Mouse (Mus musculus): ENCODE data around the gene Ndufa4l2.
A peak's percentile ranks its signal among the peaks of the same experiment; 100 is the strongest.

Gene Ndufa4l2

DNA sequence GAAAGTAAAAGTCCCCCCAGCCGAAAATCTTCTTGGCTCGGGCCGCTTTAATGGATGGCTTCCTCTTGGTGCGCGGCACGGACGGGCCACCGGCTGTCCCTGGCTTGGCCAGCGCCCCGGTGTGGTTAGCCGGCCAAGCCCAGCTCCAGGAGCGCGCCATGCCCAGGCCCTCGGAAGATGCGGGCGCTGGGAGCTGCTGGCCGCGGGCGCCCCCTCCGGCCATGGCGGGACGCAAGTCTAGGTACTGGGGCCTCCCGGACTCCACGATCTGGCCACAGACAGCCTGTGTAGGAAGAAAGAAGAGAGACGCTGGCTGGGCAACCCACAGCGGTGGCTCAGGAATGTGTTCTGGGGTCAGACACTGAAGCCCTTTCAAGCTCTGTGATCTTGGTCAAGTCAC is 11.9 kb downstream of the Ndufa4l2 start:
- DNase-seq (ENCODE audit: low read depth, low spot score): no peak

DNA sequence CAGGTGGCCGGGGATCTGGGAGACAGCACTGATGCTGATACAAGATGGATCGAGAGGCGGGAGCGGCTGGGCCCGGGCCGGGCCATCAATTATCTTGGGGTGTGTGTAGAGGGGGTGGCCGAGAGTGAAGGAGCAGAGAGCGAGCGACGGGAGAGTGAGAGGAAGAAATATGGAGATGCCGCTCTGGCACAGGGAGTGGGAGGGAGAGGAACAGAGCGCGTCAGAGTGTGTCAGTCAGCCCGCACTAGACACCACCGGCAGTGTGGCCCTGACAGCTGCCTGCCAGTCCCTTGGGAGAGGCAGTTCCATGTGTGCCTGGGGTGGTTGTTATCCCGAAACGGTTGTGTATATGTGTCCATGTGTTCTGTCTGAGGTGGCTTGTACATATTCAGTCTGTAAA is 12.7 kb downstream of the Ndufa4l2 start:
- no peak for DNase-seq (ENCODE audit: low read depth, low spot score)

DNA sequence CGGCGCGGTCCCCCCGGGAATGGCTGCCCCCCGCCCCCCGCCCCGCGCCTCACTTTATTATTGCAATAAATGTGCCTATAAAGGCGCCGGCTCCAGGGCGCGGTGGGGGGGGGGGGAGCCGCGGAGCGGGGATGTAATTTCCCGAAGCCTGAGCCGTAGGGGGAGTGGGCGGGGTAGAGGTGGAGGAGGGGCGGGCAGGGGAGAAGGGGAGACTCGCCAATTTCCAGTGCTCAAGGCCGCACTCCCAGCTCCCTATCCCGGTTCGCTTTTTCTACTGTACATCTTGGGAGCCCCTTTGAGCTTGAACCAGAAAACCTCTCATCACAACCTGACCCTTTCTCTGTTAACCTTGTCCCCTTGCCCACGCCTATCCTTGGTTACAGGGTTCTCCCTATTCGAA is 16.2 kb downstream of the Ndufa4l2 start:
- no peak for DNase-seq (ENCODE audit: low read depth, low spot score)

DNA sequence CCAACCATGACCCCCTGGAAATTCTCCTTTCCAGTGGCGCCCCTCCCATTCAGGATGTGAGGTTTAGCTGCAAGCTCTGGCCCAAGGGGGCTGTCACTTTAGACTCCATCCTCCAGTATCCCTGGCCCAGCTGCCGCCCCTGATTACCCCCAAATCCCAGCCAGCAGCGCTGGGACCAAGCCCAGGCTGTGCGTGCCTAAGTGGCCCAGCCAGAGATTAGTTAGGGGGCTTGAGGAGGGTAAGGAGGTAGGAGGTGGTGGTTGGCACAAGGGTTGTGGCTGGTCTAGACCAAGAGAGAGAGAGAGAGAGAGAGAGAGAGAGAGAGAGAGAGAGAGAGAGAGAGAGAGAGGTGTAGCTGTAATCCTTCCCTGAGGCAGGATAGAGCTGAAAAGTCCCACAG is 16.8 kb downstream of the Ndufa4l2 start:
- DNase-seq (ENCODE audit: low read depth, low spot score): no peak

DNA sequence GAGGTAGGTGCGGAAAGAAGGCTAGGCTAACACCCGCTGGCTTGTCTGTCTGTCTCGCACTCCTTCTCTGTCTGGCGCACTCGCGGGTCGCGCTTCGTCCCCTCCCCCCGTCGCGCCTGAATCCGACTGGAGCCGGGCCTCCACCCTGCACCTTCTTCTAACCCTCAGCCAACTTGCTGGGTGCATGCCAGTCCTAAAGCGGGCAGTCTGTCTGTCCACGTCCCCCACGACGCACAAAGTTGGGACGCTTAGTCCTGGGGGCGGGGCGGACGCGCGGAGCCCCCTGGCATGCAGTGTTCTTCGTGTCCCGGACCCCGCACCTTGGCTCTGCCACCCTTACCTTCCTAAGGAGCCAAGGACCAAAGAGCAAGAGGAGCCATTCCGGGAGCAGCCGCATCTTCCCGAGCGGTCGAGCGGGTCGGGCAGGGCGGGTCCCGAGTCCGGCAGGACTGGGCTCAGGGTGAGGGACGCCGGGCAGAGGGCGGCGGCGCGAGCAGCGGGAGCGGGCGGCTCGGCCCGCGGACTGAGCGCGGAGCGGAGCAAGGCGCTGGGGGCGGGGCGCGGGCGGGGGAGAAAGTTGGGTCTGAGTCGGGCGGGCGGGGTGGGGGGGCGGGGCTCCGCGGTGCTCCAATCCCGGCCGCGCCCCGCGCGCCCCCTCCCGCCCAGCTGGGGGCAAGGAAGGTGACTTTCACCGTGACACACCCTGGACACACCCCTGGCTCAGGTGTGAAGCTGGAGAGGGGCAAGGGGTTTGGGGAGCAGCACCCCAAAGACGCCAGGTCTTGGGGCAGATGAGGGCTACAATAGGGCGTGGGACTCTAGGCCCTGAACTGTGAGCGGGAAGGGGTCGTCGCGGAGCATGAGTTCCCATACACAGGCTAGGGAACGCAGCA is 19.5 kb downstream of the Ndufa4l2 start, which contains the start of gene Nxph4:
Gene Nxph4, minus strand, starts transcription at position 524 of the 893 bp plus-strand sequence.
- DNase-seq (ENCODE audit: low read depth, low spot score): no peak

DNA sequence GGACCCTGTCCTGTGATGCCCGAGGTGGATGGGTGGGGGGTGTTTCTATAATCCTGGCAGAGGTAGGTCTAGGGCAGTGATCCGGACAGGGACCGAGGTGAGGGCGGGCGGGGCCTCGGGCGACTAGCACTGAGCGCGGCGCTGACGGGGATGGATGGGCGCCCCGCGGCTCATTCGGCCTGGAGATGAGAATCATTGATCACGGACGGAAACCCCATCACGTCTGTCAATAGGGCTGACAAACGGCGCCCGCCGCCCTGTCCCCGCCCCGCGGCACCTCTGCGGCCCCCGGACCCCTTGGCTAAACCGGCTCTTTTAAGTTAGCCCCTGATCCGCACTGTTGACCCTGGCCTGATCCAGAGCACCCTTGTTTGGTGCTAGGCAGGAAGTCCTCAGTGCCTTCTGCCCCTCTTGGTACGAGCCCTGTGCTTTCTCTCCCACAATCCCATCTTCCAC is 20.2 kb downstream of the Ndufa4l2 start:
- no peak for DNase-seq (ENCODE audit: low read depth, low spot score)

DNA sequence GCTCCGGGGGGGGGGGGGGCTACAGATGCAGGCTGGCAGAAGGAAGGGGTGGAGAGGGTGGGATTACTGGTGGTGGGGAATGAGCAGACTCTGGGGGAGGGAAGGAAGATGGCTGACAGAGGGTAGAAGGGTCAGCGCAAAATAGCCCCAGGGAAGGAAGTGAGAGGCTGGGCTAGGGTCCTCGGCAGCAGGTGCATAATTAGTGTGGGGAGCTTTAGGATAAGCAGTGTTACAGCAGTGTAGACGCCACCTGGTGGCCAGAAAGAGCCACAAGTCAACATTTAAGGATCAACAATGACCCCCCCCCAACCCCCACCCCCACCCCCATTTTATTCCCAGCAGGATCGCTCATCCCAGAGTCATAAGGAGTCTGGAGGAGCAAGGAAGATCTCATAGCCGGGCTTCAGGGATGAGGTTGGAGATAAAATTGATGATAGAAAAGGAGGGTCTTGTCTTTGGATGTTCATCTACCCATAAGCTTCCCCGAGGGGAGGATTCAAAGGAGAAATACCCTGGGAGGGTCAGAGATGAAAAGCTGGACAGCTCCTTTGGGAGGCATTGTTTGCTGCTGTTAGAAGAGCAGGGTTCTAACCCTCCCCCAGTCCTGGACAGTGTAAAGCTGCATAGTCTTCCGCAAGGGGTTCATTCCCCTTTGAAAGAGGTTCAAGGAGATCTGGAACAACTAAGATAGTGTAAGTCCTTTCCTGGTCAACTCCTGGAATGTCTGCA is 22.0 kb downstream of the Ndufa4l2 start:
- peak; percentile 65 for DNase-seq (ENCODE audit: low read depth, low spot score)

DNA sequence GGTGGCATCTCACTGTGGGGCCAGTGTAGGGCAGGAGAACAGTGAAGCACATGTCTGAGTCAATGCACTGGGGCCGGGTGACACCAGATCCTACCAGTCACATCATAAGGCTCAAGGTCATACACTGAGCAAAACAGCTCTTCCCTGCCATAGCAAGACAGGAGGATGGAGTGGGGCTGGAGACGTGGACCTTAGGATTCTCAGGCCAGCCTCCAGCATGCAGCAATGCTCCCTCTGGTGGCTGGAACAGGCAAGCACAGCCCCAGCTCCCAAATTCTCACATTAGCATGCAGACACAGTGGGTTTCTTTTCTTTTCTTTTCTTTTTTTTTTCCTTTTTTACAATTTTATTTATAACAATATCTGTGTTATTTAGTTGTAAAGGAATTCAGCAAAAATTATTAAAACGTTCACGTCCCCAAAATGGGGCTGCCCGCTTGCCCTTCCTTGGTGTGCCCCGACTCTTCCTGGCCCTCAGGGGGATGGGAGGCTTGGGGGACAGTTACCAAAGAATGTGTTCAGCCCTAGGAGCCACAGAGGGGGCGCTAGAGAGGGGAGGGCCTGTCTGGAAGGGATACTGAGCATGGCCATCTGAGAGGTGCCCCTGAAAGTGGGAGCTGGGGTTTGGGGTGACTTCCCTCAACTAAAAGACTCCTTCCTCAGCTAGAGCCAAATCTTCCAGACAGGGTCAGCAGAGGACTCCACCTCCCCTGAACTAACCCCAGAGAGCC is 23.3 kb downstream of the Ndufa4l2 start:
- peak; percentile 74 for DNase-seq (ENCODE audit: low read depth, low spot score)

DNA sequence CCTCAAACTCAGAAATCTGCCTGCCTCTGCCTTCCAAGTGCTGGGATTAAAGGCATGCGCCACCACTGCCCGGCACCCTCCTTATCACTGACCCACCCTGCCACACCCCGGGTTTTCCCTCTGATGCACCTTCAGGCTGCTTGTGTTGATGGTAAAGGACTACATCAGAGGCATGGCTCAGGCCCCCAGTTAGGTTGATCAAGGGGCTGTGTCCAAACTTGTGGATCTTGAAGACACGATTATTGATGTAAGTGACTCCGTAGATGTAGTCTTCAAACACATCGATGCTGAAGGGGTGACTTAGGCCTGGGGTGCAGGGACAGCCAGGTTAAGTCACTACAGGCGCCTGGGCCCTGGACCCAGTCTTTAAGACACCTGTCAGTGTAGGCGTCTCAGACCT is 26.7 kb downstream of the Ndufa4l2 start:
- no peak for DNase-seq (ENCODE audit: low read depth, low spot score)

DNA sequence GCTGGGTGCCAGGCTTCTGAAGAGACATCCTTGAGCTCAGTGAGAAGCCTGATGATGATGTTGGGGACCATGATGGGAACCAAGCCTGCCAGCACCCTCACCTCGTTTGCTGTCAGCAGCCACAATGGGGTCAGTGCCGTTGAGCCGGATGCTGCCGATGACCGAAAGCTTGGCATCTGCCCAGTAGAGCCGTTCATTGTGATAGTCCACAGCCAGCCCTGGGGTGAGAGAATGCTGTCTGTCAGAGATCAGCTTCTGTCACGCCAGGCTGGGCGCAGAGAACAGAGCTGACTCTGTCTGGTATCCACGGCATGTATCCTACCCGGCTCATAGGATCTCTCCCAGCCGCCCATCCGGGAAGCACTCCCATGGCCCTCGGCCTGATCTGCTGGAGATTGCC is 27.3 kb downstream of the Ndufa4l2 start:
- DNase-seq (ENCODE audit: low read depth, low spot score): no peak

DNA sequence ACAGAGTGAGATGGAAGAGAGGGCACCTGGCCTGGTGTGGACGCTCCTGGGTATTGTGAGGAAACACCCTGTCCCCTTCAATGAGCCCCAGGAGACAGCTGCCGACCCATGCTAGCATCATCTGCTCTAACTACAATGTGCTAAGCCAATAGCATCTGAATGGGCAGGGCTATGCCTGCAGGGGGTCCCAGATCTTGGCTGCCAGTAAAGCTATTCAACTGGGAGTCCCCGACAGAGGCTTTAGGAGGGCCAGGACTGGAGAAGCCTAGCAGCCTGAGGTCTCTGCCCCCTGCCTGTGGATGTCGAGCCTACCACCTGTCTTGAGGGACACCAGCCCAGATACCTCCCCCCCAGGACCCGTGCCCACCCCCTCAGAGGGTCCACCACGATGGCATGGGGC is 28.0 kb downstream of the Ndufa4l2 start:
- DNase-seq (ENCODE audit: low read depth, low spot score): no peak

DNA sequence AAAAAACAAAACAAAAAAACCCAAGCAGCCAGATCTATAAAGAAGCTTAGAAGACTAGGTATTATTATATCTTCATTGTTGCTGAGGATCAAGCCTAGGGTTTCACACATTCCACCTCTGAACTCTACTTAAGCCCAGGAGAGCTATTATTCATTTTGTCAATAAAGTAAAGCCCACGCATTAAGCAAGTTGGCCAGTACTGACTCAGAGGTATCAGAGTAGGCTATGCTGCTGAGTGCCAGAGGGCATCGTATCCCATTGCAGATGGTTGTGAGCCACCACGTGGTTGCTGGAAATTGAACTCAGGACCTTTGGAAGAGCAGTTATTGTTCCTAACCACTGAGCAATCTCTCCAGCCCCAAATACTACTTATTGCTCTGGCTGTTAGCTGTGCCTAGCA is 29.1 kb downstream of the Ndufa4l2 start:
- DNase-seq (ENCODE audit: low read depth, low spot score): no peak

DNA sequence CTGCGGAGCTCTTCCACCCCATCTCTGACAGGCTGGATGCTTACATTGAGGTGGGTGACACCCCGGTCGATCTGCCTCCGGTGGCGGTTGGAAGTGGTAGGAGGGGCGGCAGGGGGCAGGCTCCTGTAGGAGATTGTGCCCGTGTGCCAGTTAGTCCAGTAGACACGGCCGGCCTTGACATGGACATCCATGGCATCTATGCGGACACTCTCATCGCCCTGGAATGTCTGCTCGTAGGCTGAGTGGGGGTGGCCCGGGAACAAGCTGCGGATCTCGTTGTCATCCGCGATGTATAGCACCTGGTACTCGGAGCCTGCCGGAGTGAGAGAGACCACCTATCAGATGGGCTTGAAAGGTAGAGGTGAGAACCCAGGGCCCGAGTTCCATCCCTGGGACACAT is 29.6 kb downstream of the Ndufa4l2 start:
- DNase-seq (ENCODE audit: low read depth, low spot score): no peak

DNA sequence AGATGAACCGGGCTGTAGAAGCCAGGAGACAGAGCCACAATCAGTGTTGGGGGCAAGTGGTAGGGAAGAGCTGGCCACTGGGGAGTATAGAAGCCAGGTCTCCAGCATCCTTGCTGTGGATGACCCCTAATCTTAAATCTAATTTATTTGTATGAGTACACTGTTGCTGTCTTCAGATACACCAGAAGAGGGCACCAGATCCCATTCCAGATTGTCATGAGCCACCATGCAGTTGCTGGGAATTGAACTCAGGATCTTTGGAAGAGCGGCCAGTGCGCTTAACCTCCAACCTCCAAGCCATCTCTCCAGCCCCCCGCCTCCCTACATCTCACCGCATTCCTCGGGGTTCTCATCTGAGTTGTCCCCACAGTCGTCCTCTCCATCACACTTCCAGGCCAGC is 31.7 kb downstream of the Ndufa4l2 start:
- no peak for DNase-seq (ENCODE audit: low read depth, low spot score)

DNA sequence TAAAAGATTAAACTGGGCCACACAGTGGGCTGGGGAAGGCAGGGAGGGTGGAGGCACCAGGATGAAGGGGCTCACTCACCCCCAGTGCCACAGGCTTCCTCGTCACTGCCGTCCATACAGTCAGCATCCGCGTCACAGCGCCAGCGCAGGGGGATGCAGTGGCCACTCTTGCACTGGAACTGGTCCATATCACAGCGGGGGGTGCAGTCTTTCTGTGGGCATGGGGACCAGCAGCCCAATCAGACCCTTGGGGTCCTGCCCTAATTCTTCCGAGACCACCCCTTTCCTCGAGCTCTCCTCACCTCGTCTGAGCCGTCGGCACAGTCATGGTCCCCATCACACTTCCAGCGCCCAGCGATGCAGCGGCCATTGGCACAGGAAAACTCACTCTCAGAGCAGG is 33.5 kb downstream of the Ndufa4l2 start:
- DNase-seq (ENCODE audit: low read depth, low spot score): no peak

DNA sequence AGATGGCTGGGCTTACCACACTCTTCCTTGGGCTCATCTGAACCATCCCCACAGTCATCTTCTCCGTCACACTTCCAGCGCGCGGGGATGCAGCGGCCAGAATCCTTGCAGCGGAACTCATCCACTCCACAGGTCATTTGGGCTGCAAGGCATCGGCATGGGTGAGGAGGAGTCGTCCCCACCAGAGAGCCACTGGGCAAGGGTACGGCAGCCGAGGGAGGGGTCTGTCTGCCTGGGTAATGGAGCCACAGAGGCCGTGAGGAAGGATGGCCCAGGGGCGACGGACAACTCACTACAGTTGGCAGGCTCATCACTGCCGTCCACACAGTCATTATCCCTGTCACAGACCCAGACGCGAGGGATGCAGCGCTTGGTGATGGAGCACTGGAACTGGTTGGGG is 35.1 kb downstream of the Ndufa4l2 start:
- no peak for DNase-seq (ENCODE audit: low read depth, low spot score)

DNA sequence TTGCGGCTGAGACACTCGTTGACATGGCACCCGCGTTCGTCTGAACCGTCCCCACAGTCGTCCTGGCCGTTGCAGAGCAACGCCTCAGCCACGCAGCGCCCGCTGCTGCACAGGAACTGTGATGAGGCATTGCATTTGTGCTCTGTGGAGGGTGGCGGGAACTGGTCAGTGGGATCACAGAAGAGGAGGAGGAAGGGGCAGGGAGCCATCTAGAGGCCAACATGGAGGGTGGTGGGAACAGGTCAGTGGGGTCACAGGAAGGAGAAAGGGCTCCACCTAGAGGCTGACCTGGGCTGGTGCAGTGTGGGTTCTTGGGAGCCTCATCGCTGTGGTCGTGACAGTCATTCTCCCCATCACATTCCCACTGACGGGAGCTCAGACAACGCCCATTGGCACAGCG is 40.9 kb downstream of the Ndufa4l2 start:
- peak; percentile 35 for DNase-seq (ENCODE audit: low read depth, low spot score)

DNA sequence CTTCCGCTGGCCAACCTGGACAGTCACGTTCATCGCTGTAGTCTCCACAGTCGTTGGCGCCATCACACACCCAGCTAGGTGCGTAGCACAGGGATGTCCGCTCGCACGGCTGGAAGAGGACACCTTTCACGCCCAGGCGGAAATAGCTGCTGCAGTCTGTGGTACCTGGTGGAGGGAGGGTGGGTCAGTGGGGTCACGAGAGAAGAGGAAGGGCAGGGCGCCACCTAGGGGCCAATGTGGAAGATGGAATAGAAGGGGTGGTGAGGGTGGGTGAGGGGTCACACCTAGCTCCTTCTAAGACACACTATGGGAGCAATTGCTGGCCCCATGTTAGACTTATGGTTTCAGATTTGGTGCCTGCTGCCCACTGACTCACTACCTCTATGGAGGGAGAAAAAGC is 42.6 kb downstream of the Ndufa4l2 start:
- no peak for DNase-seq (ENCODE audit: low read depth, low spot score)

DNA sequence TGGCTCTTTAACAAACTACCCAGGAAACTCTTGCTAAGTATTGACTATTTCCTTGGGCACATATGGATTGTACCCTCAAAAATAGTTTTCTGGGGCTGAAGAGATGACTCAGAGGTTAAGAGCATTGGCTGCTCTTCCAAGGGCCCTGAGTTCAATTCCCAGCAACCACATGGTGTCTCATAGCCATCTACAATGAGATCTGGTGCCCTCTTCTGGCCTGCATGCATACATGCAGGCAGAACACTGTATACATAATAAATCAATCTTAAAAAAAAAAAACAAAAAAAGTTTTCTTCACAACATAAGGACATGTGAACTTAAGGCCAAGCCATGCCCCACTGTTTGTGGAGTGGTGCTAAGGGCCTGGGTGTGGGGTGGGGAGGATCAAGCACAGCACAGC is 46.4 kb downstream of the Ndufa4l2 start:
- no peak for DNase-seq (ENCODE audit: low read depth, low spot score)

DNA sequence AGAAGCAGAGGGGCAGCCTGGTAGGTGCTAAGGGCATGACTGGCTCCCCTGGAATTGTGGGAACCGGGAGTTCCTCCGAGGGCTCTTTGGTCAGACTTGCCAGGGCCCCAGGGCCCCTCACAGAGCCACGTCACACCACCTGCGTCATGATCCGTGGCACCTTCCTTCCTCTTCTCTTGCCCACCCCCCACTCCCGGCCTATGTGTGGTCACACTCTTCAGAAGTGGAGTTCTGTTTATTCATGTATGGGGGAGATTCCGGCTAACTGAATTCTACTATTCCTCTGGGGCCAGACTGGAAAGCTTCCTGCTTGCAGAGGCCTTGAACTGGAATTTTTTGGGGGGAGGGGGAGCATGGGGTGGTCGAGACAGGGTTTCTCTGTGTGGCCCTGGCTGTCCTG is 49.1 kb downstream of the Ndufa4l2 start:
- DNase-seq (ENCODE audit: low read depth, low spot score): no peak

DNA sequence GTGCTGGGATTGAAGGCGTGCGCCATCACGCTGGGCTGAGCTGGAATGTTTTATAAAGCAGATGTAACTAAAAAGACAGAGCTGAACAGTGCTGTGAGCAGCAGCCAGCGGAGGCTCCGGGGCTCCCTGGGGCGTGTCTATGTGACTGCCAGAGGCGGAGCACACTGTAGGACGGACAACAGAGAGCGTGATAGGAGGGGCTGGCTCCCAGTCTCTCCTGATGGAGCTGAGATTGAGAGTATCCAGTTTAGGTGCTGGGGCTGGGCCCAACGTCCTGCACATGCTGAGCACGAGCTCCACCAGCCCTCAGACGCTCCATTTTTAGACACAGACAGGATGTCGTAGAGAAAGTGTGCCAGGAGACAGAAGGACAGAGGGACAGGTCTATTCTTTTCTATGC is 49.5 kb downstream of the Ndufa4l2 start:
- no peak for DNase-seq (ENCODE audit: low read depth, low spot score)

Measured in forelimb bud, embryonic 11.5 days (tissue).